Mouse (Mus musculus) macrophage (primary cell): Measurements from ENCODE around the gene Gm45521. TPM values are rescaled to one million over a fixed set of nuclear protein-coding genes. Genes with fewer than 3 reads are reported as not detected.

Source experiments
- H3K27ac ChIP-seq: fragments of 350-480 bp; formaldehyde crosslinking; 2 replicates; pipeline ENCODE4 v1.9.0; 2021
- H3K36me3 ChIP-seq: fragments of 350-480 bp; formaldehyde crosslinking; 2 replicates; pipeline ENCODE4 v1.9.0; 2021; ENCODE audit errors: inconsistent target
- H3K4me3 ChIP-seq: fragments of 350-480 bp; formaldehyde crosslinking; 2 replicates; pipeline ENCODE4 v1.9.0; 2021; ENCODE audit errors: inconsistent target
- H3K79me2 ChIP-seq: fragments of 350-480 bp; formaldehyde crosslinking; 2 replicates; pipeline ENCODE4 v1.9.0; 2021; ENCODE audit errors: inconsistent target
- WGBS: methylation state at CpG from one replicate; pipeline ENCODE4 v1.1.7; 2026; ENCODE audit warnings: inconsistent platforms; ENCODE audit not compliant: missing documents; 5-methylcytosine and 5-hydroxymethylcytosine counted together
- polyA plus RNA-seq: library from polyadenylated mRNA; stranded (reverse); fragments of 250-400 nt; gene quantifications from 3 replicates; pipeline ENCODE4 v1.2.4, GENCODE M21; 2018; ENCODE audit warnings: inconsistent platforms

The Gm45521 gene
- polyA plus RNA-seq, 1 experiment from 2014 or later, result not detected

- Histone ChIP-seq H3K4me3 (no peak overlapping the region), H3K79me2 (no peaks in the 10 kb centered on the region), H3K27ac (no peak overlapping the region), H3K36me3 (no peaks in the 10 kb centered on the region)
- WGBS, result 54% methylated on average over 11 of the region's 11 CpGs
Observed at GRCm38 (mm10) chr14:7964219-7964889, 7.3 kb downstream of the Gm45521 start.

GRCm38 (mm10) chr14:7971889-7972493 lies 14.9 kb downstream of the Gm45521 start:
- WGBS, result 28% methylated on average over 10 of the region's 10 CpGs
- Histone ChIP-seq H3K4me3 (no peak overlapping the region), H3K36me3 (no peaks in the 10 kb centered on the region), H3K27ac (no peak overlapping the region), H3K79me2 (no peaks in the 10 kb centered on the region)

- 88% methylated on average over 1 of the region's 1 CpGs for WGBS
- no peaks in the 10 kb centered on the region for H3K79me2 ChIP-seq
- H3K36me3 ChIP-seq, result no peaks in the 10 kb centered on the region
- H3K4me3 ChIP-seq, result no peak overlapping the region
- no peak overlapping the region for H3K27ac ChIP-seq
Observed at GRCm38 (mm10) chr14:7974643-7975042, 17.6 kb downstream of the Gm45521 start.

GRCm38 (mm10) chr14:7975177-7975576 lies 18.1 kb downstream of the Gm45521 start:
- H3K36me3 ChIP-seq, result no peaks in the 10 kb centered on the region
- no peak overlapping the region for H3K27ac ChIP-seq
- no peak overlapping the region for H3K4me3 ChIP-seq
- WGBS, result 97% methylated on average over 6 of the region's 6 CpGs
- no peaks in the 10 kb centered on the region for H3K79me2 ChIP-seq

- H3K36me3 ChIP-seq, result no peaks in the 10 kb centered on the region
- no peak overlapping the region for H3K27ac ChIP-seq
- H3K79me2 ChIP-seq, result no peaks in the 10 kb centered on the region
- 88% methylated on average over 1 of the region's 1 CpGs for WGBS
- H3K4me3 ChIP-seq, result no peak overlapping the region
Observed at GRCm38 (mm10) chr14:7977471-7977870, 20.4 kb downstream of the Gm45521 start.

GRCm38 (mm10) chr14:7978183-7978582 lies 21.1 kb downstream of the Gm45521 start:
- Histone ChIP-seq H3K27ac (no peak overlapping the region), H3K4me3 (no peak overlapping the region), H3K36me3 (no peaks in the 10 kb centered on the region), H3K79me2 (no peaks in the 10 kb centered on the region)
- 81% methylated on average over 1 of the region's 1 CpGs for WGBS

- Histone ChIP-seq H3K27ac (no peak overlapping the region), H3K4me3 (no peak overlapping the region), H3K79me2 (no peaks in the 10 kb centered on the region), H3K36me3 (no peaks in the 10 kb centered on the region)
- WGBS, result 100% methylated on average over 1 of the region's 1 CpGs
Observed at GRCm38 (mm10) chr14:7981226-7981625, 24.1 kb downstream of the Gm45521 start.

GRCm38 (mm10) chr14:7986913-7987312 lies 29.8 kb downstream of the Gm45521 start:
- WGBS, result 55% methylated on average over 6 of the region's 6 CpGs
- no peaks in the 10 kb centered on the region for H3K79me2 ChIP-seq
- no peak overlapping the region for H3K27ac ChIP-seq
- H3K4me3 ChIP-seq, result no peak overlapping the region
- H3K36me3 ChIP-seq, result no peaks in the 10 kb centered on the region

GRCm38 (mm10) chr14:7989371-7989770 lies 32.3 kb downstream of the Gm45521 start:
- Histone ChIP-seq H3K36me3 (no peaks in the 10 kb centered on the region), H3K4me3 (no peak overlapping the region), H3K27ac (no peak overlapping the region), H3K79me2 (no peaks in the 10 kb centered on the region)
- 100% methylated on average over 1 of the region's 1 CpGs for WGBS

GRCm38 (mm10) chr14:7989961-7990360 lies 32.9 kb downstream of the Gm45521 start:
- Histone ChIP-seq H3K27ac (no peak overlapping the region), H3K36me3 (no peaks in the 10 kb centered on the region)
- WGBS, result 66% methylated on average over 3 of the region's 3 CpGs

GRCm38 (mm10) chr14:7991108-7991776 lies 34.2 kb downstream of the Gm45521 start:
- WGBS, result 66% methylated on average over 5 of the region's 5 CpGs
- no peak overlapping the region for H3K27ac ChIP-seq

More at GRCm38 (mm10) chr14:7989961-7990360, 32.9 kb downstream of the Gm45521 start:
- no peak overlapping the region for H3K4me3 ChIP-seq
- no peaks in the 10 kb centered on the region for H3K79me2 ChIP-seq

GRCm38 (mm10) chr14:7992158-7992557 lies 35.1 kb downstream of the Gm45521 start:
- WGBS, result 91% methylated on average over 6 of the region's 6 CpGs
- Histone ChIP-seq H3K79me2 (no peaks in the 10 kb centered on the region), H3K4me3 (no peak overlapping the region), H3K36me3 (no peaks in the 10 kb centered on the region), H3K27ac (no peak overlapping the region)

More at GRCm38 (mm10) chr14:7991108-7991776, 34.2 kb downstream of the Gm45521 start:
- Histone ChIP-seq H3K36me3 (no peaks in the 10 kb centered on the region), H3K79me2 (no peaks in the 10 kb centered on the region), H3K4me3 (no peak overlapping the region)

GRCm38 (mm10) chr14:7994271-7994767 lies 37.2 kb downstream of the Gm45521 start, which contains the start of gene Dnase1l3:
Gene Dnase1l3 (minus strand): TSS chr14:7994573.
- Histone ChIP-seq H3K27ac (no peak within 1 kb of the TSS), H3K79me2 (no peaks in the 10 kb centered on the region), H3K4me3 (no peak within 1 kb of the TSS), H3K36me3 (no peaks in the 10 kb centered on the region)
- WGBS, result 74% methylated on average over 8 of the region's 8 CpGs

GRCm38 (mm10) chr14:7997255-7997696 lies 40.2 kb downstream of the Gm45521 start:
- H3K4me3 ChIP-seq, result no peak overlapping the region
- H3K27ac ChIP-seq, result no peak overlapping the region
- no peaks in the 10 kb centered on the region for H3K36me3 ChIP-seq
- WGBS, result 2% methylated on average over 14 of the region's 15 CpGs
- H3K79me2 ChIP-seq, result no peaks in the 10 kb centered on the region

- no peaks in the 10 kb centered on the region for H3K79me2 ChIP-seq
- no peak overlapping the region for H3K4me3 ChIP-seq
- H3K27ac ChIP-seq, result no peak overlapping the region
- no peaks in the 10 kb centered on the region for H3K36me3 ChIP-seq
- WGBS, result 91% methylated on average over 3 of the region's 3 CpGs
Observed at GRCm38 (mm10) chr14:7999030-7999429, 41.9 kb downstream of the Gm45521 start.
